In genomic region chr12:85532613-85533460, GRCm38 (mm10) we compare ENCODE assay signal across 8 mouse cellular contexts. TPM values are rescaled to one million over a fixed set of nuclear protein-coding genes. Genes with fewer than 3 reads are reported as not detected.
DNase-seq lines count a peak whose midpoint lies in the region; ATAC-seq and TF ChIP-seq lines count a peak whose summit lies in the region.

No protein-coding gene starts in this region.

- no peak for TF ChIP-seq CTCF in kidney, adult 2 months (conservative IDR thresholded peaks at IDR 0.05; ENCODE audit: insufficient read depth, insufficient read length, low read depth, low read length)

- peak overlapping the region; percentile 69 for H3K27ac ChIP-seq in kidney, adult 2 months (ENCODE audit: insufficient read depth, low read depth, low read length)
- H3K27ac ChIP-seq in macrophage = peak overlapping the region; percentile 92
- no peak overlapping the region for H3K27ac ChIP-seq in neural tube, embryonic 15.5 days (replicated peaks)

- peak; percentile 48 to 50 for DNase-seq in cerebellum, postnatal 14 days
- no peak for DNase-seq in cerebellum, adult 11 months
- DNase-seq in A20 (ENCODE audit: low read depth, low spot score) = peak; percentile 43
- DNase-seq in gastrocnemius, adult 18-20 months (ENCODE audit: low spot score) = peak; percentile 95
- DNase-seq in kidney, adult 2 months = peak; percentile 96
- DNase-seq in thymus, postnatal 4 days = peak; percentile 45

- no peak overlapping the region for H3K4me3 ChIP-seq in kidney, adult 2 months (ENCODE audit: insufficient read depth, low read depth, low read length)
- no peak overlapping the region for H3K4me3 ChIP-seq in macrophage (ENCODE audit: inconsistent target)
- H3K4me3 ChIP-seq in neural tube, embryonic 15.5 days (replicated peaks) = no peak overlapping the region

- H3K79me2 ChIP-seq in macrophage (ENCODE audit: inconsistent target) = no peaks in the 10 kb centered on the region

- H3K9ac ChIP-seq in neural tube, embryonic 15.5 days (replicated peaks) = no peak overlapping the region

- no peak overlapping the region for H3K4me2 ChIP-seq in neural tube, embryonic 15.5 days

- peaks cover 4% of the 10 kb centered on the region for H3K4me1 ChIP-seq in kidney, adult 2 months (ENCODE audit: control insufficient read depth, insufficient read depth, low read length)
- H3K4me1 ChIP-seq in neural tube, embryonic 15.5 days = no peaks in the 10 kb centered on the region

- H3K27me3 ChIP-seq in kidney, adult 2 months (replicated peaks; ENCODE audit: control insufficient read depth, insufficient read depth, low read length) = no peaks in the 10 kb centered on the region
- H3K27me3 ChIP-seq in neural tube, embryonic 15.5 days (replicated peaks) = no peaks in the 10 kb centered on the region

- no peaks in the 10 kb centered on the region for H3K36me3 ChIP-seq in kidney, adult 2 months (ENCODE audit: control insufficient read depth, insufficient read depth, low read length)
- H3K36me3 ChIP-seq in macrophage (ENCODE audit: inconsistent target) = no peaks in the 10 kb centered on the region
- no peaks in the 10 kb centered on the region for H3K36me3 ChIP-seq in neural tube, embryonic 15.5 days

- no peak for ATAC-seq in neural tube, embryonic 15.5 days (ENCODE audit: low FRiP score)

- no peaks in the 10 kb centered on the region for H3K9me3 ChIP-seq in neural tube, embryonic 15.5 days (replicated peaks)

- WGBS in kidney, adult 2 months = 45% methylated on average over 14 of the region's 14 CpGs
- 7% methylated on average over 14 of the region's 14 CpGs for WGBS in macrophage (ENCODE audit: missing documents)
- 73% methylated on average over 14 of the region's 14 CpGs for WGBS in neural tube, embryonic 15.5 days

- TF ChIP-seq POLR2A in kidney, adult 2 months (IDR thresholded peaks at IDR 0.05; ENCODE audit: low read depth, low read length) = no peak

RNA-seq across cellular contexts. Expression of gene Fos, which starts 59.1 kb away (rescaled TPM):
- 10 to 100 TPM in 1 of 2 experiments, 1 to 10 TPM in 1; 6.5 to 69.9 TPM for total RNA-seq in gastrocnemius, adult 18-20 months (2021)
- polyA plus RNA-seq in kidney, adult 2 months (2012; rRNA removed) = 1.2 and 1.3 TPM in 2 replicates
- 1,000 to 10,000 TPM in 2 of 26 experiments, 100 to 1,000 TPM in 11, 10 to 100 TPM in 13; 13.7 to 1,974 (median 105) TPM for total RNA-seq in macrophage (2018; cell fraction: chromatin; rRNA removed)
- total RNA-seq in macrophage (2018; cell fraction: cytosol; rRNA removed) = 1,000 to 10,000 TPM in 4 of 26 experiments, 100 to 1,000 TPM in 13, 10 to 100 TPM in 9; 10.4 to 2,234 (median 166) TPM
- total RNA-seq in macrophage (2018; cell fraction: nucleus; rRNA removed) = 1,000 to 10,000 TPM in 3 of 26 experiments, 100 to 1,000 TPM in 13, 10 to 100 TPM in 10; 15.4 to 1,140 (median 154) TPM
- 18.1 to 88.1 TPM (median 21.8 TPM) in 3 replicates for polyA plus RNA-seq in macrophage (2018)
- 5.7 and 6.0 TPM in 2 replicates for polyA plus RNA-seq in neural tube, embryonic 15.5 days (2015; fragmentation: Nextera tagmentation; extraction: Ambion mirVana)
